Mouse (Mus musculus) lung, embryonic 15.5 days (tissue): Measurements from ENCODE around the gene Stn1. TPM values are rescaled to one million over a fixed set of nuclear protein-coding genes. Genes with fewer than 3 reads are reported as not detected.

Experiments used
- ATAC-seq: fragments of 200-750 bp; cut with Nextera tagmentation; 2 replicates; pipeline ENCODE4 v1.8.0; 2017; ENCODE audit warnings: moderate number of reproducible peaks, borderline replicate concordance; ENCODE audit not compliant: low FRiP score, low TSS enrichment; ENCODE audit errors: extremely low read depth
- H3K27ac ChIP-seq: fragments of 300-500 bp; sonication (generic); 2 replicates; pipeline ENCODE4 v1.5.1; 2015; ENCODE audit warnings: moderate library complexity, mild to moderate bottlenecking, inconsistent platforms
- H3K27me3 ChIP-seq: fragments of 300-500 bp; sonication (generic); 2 replicates; pipeline ENCODE4 v1.6.1; 2015; ENCODE audit warnings: inconsistent platforms
- H3K36me3 ChIP-seq: fragments of 300-500 bp; sonication (generic); 2 replicates; pipeline ENCODE4 v1.6.1; 2015; ENCODE audit warnings: inconsistent platforms
- H3K4me1 ChIP-seq: fragments of 300-500 bp; sonication (generic); 2 replicates; pipeline ENCODE4 v1.6.1; 2015; ENCODE audit warnings: inconsistent platforms
- H3K4me2 ChIP-seq: fragments of 300-500 bp; sonication (generic); 2 replicates; pipeline ENCODE4 v1.6.1; 2015; ENCODE audit warnings: inconsistent platforms, mild to moderate bottlenecking, moderate library complexity
- H3K4me3 ChIP-seq: fragments of 300-500 bp; sonication (generic); 2 replicates; pipeline ENCODE4 v1.5.1; 2015; ENCODE audit warnings: mild to moderate bottlenecking, inconsistent platforms
- H3K9ac ChIP-seq: fragments of 300-500 bp; sonication (generic); 2 replicates; pipeline ENCODE4 v1.6.1; 2015; ENCODE audit warnings: inconsistent platforms
- H3K9me3 ChIP-seq: fragments of 300-500 bp; sonication (generic); 2 replicates; pipeline ENCODE4 v1.6.1; 2016; ENCODE audit warnings: inconsistent platforms
- WGBS: fragments of 180-500 bp; shearing (Covaris S2); methylation state at CpG from one replicate; pipeline ENCODE4 v1.1.7; 2015; 5-methylcytosine and 5-hydroxymethylcytosine counted together
- polyA plus RNA-seq: library from polyadenylated mRNA; unstranded; fragments of >200 nt; fragmentation: Nextera tagmentation; extraction: Ambion mirVana; gene quantifications from 2 replicates; pipeline ENCODE4 v1.2.1, GENCODE M21; 2015

Gene Stn1
- polyA plus RNA-seq, 1 experiment from 2014 or later = 55.9 TPM

DNA sequence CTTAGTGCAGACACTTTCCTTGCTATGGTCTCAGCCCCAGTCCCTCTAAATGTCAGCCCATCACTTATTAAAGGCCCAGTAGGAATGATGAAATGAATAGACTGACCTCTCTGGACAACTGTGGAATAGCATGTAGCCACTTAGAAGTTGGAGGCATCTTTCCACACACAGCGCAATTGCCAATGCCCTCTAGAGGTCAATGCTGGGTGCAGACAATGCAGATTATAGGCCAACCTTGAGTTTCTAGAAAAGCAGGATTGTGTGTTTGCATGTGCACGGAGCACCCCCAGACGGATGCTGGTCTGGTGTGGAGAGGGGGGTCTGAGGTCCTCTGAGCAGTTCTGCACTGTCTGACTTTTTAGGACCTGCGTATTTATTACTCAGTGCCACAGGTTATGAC lies 33.7 kb downstream of the Stn1 start:
- Histone ChIP-seq H3K27ac (no peak overlapping the region), H3K4me1 (peaks cover 14% of the 10 kb centered on the region), H3K4me3 (no peak overlapping the region), H3K9me3 (no peaks in the 10 kb centered on the region), H3K36me3 (peaks cover 4% of the 10 kb centered on the region; the same call in 1 of the 2 replicates), H3K4me2 (no peak overlapping the region), H3K9ac (no peak overlapping the region), H3K27me3 (no peaks in the 10 kb centered on the region)
- 75% methylated on average over 4 of the region's 4 CpGs for WGBS
- no peak for ATAC-seq

- Histone ChIP-seq H3K27ac (no peak overlapping the region), H3K9me3 (no peaks in the 10 kb centered on the region), H3K9ac (no peak overlapping the region), H3K27me3 (no peaks in the 10 kb centered on the region), H3K4me2 (no peak overlapping the region), H3K36me3 (peaks cover 4% of the 10 kb centered on the region; the same call in 1 of the 2 replicates), H3K4me3 (no peak overlapping the region), H3K4me1 (peaks cover 6% of the 10 kb centered on the region)
- WGBS = 76% methylated on average over 8 of the region's 8 CpGs
- ATAC-seq = no peak
Observed at GRCm38 (mm10) chr19:47502563-47502962, 34.7 kb downstream of the Stn1 start.

DNA sequence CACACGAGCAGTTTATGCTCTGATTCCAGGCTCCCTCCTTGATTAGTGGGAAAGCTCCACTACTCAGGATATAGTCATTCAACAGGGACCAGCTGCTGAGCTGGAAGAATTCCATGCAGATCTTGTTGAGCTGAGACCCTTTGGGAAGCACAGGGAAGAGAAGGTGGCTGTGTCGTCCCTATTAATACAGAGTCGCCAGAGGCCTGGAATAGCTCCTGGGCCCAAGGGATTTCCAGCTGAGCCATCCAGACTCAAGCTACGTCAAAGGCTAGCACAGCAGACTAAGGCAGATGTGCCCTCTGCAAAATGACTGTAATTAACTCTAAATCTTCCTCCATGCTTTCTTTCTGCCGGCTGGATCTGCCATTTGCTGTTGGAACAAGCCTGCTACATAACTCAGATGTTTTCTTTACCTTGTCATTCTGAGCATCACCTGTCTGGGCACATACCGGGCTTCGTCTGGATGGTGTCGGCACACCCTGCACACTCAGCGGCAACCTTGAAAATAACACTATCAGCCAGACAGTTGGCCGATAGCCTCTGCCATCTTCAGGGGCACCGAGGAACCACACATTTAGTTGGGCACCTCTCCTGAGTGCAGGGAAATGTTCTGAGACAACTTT lies 36.8 kb downstream of the Stn1 start:
- Histone ChIP-seq H3K4me3 (no peak overlapping the region), H3K27me3 (no peaks in the 10 kb centered on the region), H3K4me1 (peaks cover 4% of the 10 kb centered on the region; the same call in 1 of the 2 replicates), H3K36me3 (peaks cover 4% of the 10 kb centered on the region; the same call in 1 of the 2 replicates), H3K27ac (no peak overlapping the region), H3K4me2 (no peak overlapping the region), H3K9ac (no peak overlapping the region), H3K9me3 (no peaks in the 10 kb centered on the region)
- 77% methylated on average over 11 of the region's 11 CpGs for WGBS
- no peak for ATAC-seq

DNA sequence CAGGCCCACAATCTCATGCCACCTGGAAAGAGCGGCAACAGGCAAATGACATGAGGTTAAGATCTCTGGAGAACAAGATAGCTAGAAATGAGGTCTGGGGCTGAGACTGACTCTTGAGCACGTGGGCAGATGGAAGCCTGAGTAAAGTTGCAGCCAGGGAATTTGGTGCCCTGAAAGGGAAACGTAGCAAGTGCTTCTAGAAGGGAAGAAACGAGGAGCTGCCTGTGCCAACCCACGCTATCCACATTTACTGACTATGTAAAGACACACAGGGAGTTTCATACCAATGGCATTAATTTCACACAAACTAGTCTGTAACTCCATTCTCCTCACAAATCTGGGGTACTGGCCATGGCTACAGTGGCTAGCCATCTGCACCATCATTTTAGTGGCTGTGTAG lies 37.5 kb downstream of the Stn1 start:
- Histone ChIP-seq H3K4me1 (peaks cover 4% of the 10 kb centered on the region; the same call in 1 of the 2 replicates), H3K4me3 (no peak overlapping the region), H3K27me3 (no peaks in the 10 kb centered on the region), H3K9ac (no peak overlapping the region), H3K36me3 (peaks cover 4% of the 10 kb centered on the region; the same call in 1 of the 2 replicates), H3K4me2 (no peak overlapping the region), H3K9me3 (no peaks in the 10 kb centered on the region), H3K27ac (no peak overlapping the region)
- ATAC-seq = no peak
- WGBS = 81% methylated on average over 5 of the region's 5 CpGs

- no peaks in the 10 kb centered on the region for H3K9me3 ChIP-seq
- peaks cover 4% of the 10 kb centered on the region; the same call in 1 of the 2 replicates for H3K4me1 ChIP-seq
- H3K27ac ChIP-seq = no peak overlapping the region
- no peak overlapping the region for H3K4me3 ChIP-seq
- H3K27me3 ChIP-seq = no peaks in the 10 kb centered on the region
- no peak overlapping the region for H3K4me2 ChIP-seq
- 55% methylated on average over 4 of the region's 4 CpGs for WGBS
- peaks cover 4% of the 10 kb centered on the region; the same call in 1 of the 2 replicates for H3K36me3 ChIP-seq
- H3K9ac ChIP-seq = no peak overlapping the region
- ATAC-seq = no peak
Observed at GRCm38 (mm10) chr19:47498942-47499341, 38.4 kb downstream of the Stn1 start.

GRCm38 (mm10) chr19:47497736-47498135 lies 39.6 kb downstream of the Stn1 start:
- WGBS = 70% methylated on average over 6 of the region's 6 CpGs

GRCm38 (mm10) chr19:47497313-47497712 lies 40.0 kb downstream of the Stn1 start:
- no peaks in the 10 kb centered on the region for H3K36me3 ChIP-seq
- no peaks in the 10 kb centered on the region for H3K27me3 ChIP-seq
- ATAC-seq = no peak
- H3K27ac ChIP-seq = no peak overlapping the region
- H3K9ac ChIP-seq = no peak overlapping the region
- no peak overlapping the region for H3K4me2 ChIP-seq
- peaks cover 4% of the 10 kb centered on the region; the same call in 1 of the 2 replicates for H3K4me1 ChIP-seq
- no peaks in the 10 kb centered on the region for H3K9me3 ChIP-seq
- H3K4me3 ChIP-seq = no peak overlapping the region
- WGBS = 56% methylated on average over 9 of the region's 9 CpGs

More at GRCm38 (mm10) chr19:47497736-47498135, 39.6 kb downstream of the Stn1 start:
- H3K4me1 ChIP-seq = peaks cover 4% of the 10 kb centered on the region; the same call in 1 of the 2 replicates
- no peak for ATAC-seq
- no peak overlapping the region for H3K27ac ChIP-seq
- H3K9me3 ChIP-seq = no peaks in the 10 kb centered on the region
- peaks cover 4% of the 10 kb centered on the region; the same call in 1 of the 2 replicates for H3K36me3 ChIP-seq
- no peaks in the 10 kb centered on the region for H3K27me3 ChIP-seq
- no peak overlapping the region for H3K9ac ChIP-seq
- H3K4me2 ChIP-seq = no peak overlapping the region
- no peak overlapping the region for H3K4me3 ChIP-seq

- Histone ChIP-seq H3K4me1 (peaks cover 4% of the 10 kb centered on the region; the same call in 1 of the 2 replicates), H3K4me2 (no peak overlapping the region), H3K4me3 (no peak overlapping the region), H3K27ac (no peak overlapping the region), H3K9ac (no peak overlapping the region), H3K36me3 (no peaks in the 10 kb centered on the region), H3K27me3 (no peaks in the 10 kb centered on the region), H3K9me3 (no peaks in the 10 kb centered on the region)
- no peak for ATAC-seq
- WGBS = 69% methylated on average over 23 of the region's 23 CpGs
Observed at GRCm38 (mm10) chr19:47493017-47493997, 44.0 kb downstream of the Stn1 start.

DNA sequence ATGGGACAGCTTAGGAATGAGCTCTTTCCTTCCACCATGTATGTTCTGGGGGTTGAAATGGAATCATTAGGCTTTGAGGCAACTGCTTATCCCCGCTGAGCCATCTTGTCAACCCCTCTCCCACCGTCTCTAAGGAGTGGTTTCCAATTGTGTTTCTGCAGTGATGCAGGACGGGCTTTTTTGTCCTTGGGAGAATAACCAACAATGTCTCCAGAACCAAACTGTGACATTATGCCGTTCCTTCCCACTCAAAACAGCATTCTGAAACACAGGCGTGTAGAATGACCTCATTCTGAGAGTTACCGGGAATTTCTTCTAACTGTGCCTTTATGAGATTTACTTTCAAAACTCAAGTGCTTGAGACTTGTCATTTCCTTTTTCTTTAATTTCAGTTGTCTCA lies 44.9 kb downstream of the Stn1 start:
- no peaks in the 10 kb centered on the region for H3K9me3 ChIP-seq
- no peaks in the 10 kb centered on the region for H3K36me3 ChIP-seq
- no peaks in the 10 kb centered on the region for H3K27me3 ChIP-seq
- H3K9ac ChIP-seq = no peak overlapping the region
- no peak overlapping the region for H3K27ac ChIP-seq
- H3K4me3 ChIP-seq = no peak overlapping the region
- H3K4me1 ChIP-seq = no peaks in the 10 kb centered on the region
- 85% methylated on average over 6 of the region's 6 CpGs for whole genome bisulfite sequencing
- ATAC-seq = no peak
- no peak overlapping the region for H3K4me2 ChIP-seq

- no peaks in the 10 kb centered on the region for H3K27me3 ChIP-seq
- H3K9me3 ChIP-seq = no peaks in the 10 kb centered on the region
- no peak overlapping the region for H3K4me2 ChIP-seq
- H3K4me3 ChIP-seq = no peak overlapping the region
- H3K4me1 ChIP-seq = no peaks in the 10 kb centered on the region
- no peak for ATAC-seq
- no peak overlapping the region for H3K9ac ChIP-seq
- H3K36me3 ChIP-seq = no peaks in the 10 kb centered on the region
- 59% methylated on average over 2 of the region's 2 CpGs for WGBS
- no peak overlapping the region for H3K27ac ChIP-seq
Observed at GRCm38 (mm10) chr19:47491853-47492252, 45.5 kb downstream of the Stn1 start.

DNA sequence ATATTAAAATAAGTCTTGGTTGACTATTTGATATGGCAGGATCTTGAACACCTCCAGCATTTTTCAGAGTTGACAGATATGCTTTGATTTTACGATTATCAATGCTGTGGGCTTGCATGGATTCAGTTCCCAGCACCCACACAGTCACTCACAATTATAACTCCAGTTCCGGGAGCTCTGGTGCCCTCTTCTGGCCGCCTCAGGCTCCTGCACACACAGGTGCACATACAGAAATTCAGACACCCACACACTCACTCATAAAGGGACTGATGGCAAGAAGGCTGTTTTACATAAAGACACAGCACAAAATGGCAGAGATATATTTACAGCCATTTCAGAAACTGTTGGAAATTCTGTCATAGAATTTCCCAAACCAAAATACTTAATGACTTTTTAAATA lies 48.1 kb downstream of the Stn1 start:
- 75% methylated on average over 3 of the region's 3 CpGs for WGBS
- ATAC-seq = no peak
- no peaks in the 10 kb centered on the region for H3K36me3 ChIP-seq
- no peaks in the 10 kb centered on the region for H3K9me3 ChIP-seq
- H3K4me2 ChIP-seq = no peak overlapping the region
- H3K4me3 ChIP-seq = no peak overlapping the region
- H3K27me3 ChIP-seq = no peaks in the 10 kb centered on the region
- peaks cover 7% of the 10 kb centered on the region; the same call in 1 of the 2 replicates for H3K4me1 ChIP-seq
- no peak overlapping the region for H3K27ac ChIP-seq
- no peak overlapping the region for H3K9ac ChIP-seq

GRCm38 (mm10) chr19:47488250-47488649 lies 49.1 kb downstream of the Stn1 start:
- Histone ChIP-seq H3K9me3 (no peaks in the 10 kb centered on the region), H3K27me3 (no peaks in the 10 kb centered on the region), H3K4me1 (peaks cover 7% of the 10 kb centered on the region; the same call in 1 of the 2 replicates), H3K36me3 (no peaks in the 10 kb centered on the region), H3K4me2 (no peak overlapping the region), H3K9ac (no peak overlapping the region), H3K27ac (no peak overlapping the region), H3K4me3 (no peak overlapping the region)
- WGBS = 32% methylated on average over 4 of the region's 4 CpGs
- ATAC-seq = no peak
